Mouse (Mus musculus) urinary bladder, postnatal 10 days (tissue): ENCODE measurements around the gene Hcfc1r1.

Experiments used
- DNase-seq: peaks from one replicate; pipeline ENCODE4 v3.0.0; 2022; ENCODE audit warnings: low spot score

Gene Hcfc1r1

GRCm38 (mm10) chr17:23719455-23719854 lies 46.1 kb downstream of the Hcfc1r1 start:
- DNase-seq: no peak

GRCm38 (mm10) chr17:23721886-23722285 lies 48.5 kb downstream of the Hcfc1r1 start:
- no peak for DNase-seq

GRCm38 (mm10) chr17:23722376-23723125 lies 49.2 kb downstream of the Hcfc1r1 start, which contains the start of gene 1520401A03Rik:
TSS of gene 1520401A03Rik (minus strand) at chr17:23722783.
- no peak for DNase-seq
